Mouse (Mus musculus): ENCODE data around the gene Nfib. TPM values are rescaled to one million over a fixed set of nuclear protein-coding genes. Genes with fewer than 3 reads are reported as not detected.

Nfib gene
- total and polyA plus RNA-seq, 3 experiments = 32.1 to 121 (median 118) TPM

DNA sequence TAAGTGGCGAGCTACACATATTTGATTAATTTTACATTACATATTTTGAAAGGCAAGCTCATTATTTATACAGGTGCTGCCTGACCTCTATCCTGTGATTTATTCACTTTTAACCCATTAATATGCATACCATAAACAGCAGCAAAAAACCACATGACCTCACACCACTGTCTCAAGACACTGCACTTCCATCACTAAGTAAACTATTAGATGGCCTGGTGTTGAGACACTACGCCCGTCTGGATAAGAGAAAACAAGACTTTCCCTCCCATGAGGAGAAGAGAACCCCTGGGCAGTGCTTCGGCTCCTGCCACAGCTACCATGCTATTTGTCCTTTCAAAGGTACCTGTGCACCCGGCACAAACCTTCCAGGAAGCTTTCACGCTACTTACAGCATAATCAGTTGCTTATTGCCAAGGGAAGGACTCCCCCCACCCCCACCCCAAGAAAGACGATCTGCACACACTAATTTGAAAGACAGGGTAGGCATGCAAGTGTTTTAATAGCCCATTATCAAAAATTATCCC lies 242.3 kb downstream of the Nfib start:
- no peaks in the 10 kb centered on the region for H3K27me3 ChIP-seq (ENCODE audit: control insufficient read depth, insufficient read depth, low read length)
- no peak overlapping the region for H3K4me3 ChIP-seq
- H3K27ac ChIP-seq = no peak overlapping the region
- no peak overlapping the region for H3K9ac ChIP-seq (ENCODE audit: low read depth, low read length)
- peaks cover 32% of the 10 kb centered on the region for H3K36me3 ChIP-seq (ENCODE audit: control insufficient read depth, insufficient read depth, low read length)
- H3K79me2 ChIP-seq (replicated peaks; ENCODE audit: control insufficient read depth, insufficient read depth, low read length) = peaks cover 7% of the 10 kb centered on the region
- peaks cover 29% of the 10 kb centered on the region for H3K4me1 ChIP-seq (ENCODE audit: control insufficient read depth, insufficient read depth, low read length)
- no peak for DNase-seq
- WGBS = 48% methylated on average over 7 of the region's 7 CpGs
- TF ChIP-seq POLR2A (IDR thresholded peaks at IDR 0.05; ENCODE audit: insufficient read depth, low read depth, low read length) (no peak), EP300 (IDR thresholded peaks at IDR 0.05; ENCODE audit: insufficient read depth, low read depth, low read length) (no peak), CTCF (IDR thresholded peaks at IDR 0.05) (no peak)
- intact Hi-C loops (cut with DNase I) = no loop called here

DNA sequence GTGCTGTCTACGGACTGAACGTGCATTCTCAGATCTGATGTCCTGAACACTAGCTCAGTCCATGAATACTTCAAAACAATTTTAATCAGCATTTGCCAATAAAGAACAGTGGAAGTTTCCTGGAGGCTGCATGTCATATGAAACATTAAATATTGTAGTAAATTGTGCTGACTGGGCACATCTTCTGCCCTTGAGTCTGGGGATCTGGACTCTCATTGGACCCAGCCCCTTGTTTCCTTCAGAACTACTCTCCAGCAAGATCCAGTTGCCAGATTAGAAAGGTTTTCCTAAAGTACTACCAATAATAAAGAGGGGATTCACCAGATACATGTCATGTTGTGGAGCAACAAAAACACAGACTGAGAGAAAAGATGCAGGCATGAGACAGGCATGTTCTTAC lies 243.9 kb downstream of the Nfib start:
- WGBS = 59% methylated on average over 2 of the region's 2 CpGs
- H3K9ac ChIP-seq (ENCODE audit: low read depth, low read length) = no peak overlapping the region
- peaks cover 30% of the 10 kb centered on the region for H3K36me3 ChIP-seq (ENCODE audit: control insufficient read depth, insufficient read depth, low read length)
- H3K27ac ChIP-seq = no peak overlapping the region
- TF ChIP-seq EP300 (IDR thresholded peaks at IDR 0.05; ENCODE audit: insufficient read depth, low read depth, low read length) (no peak), POLR2A (IDR thresholded peaks at IDR 0.05; ENCODE audit: insufficient read depth, low read depth, low read length) (no peak), CTCF (IDR thresholded peaks at IDR 0.05) (no peak)
- no peak for DNase-seq
- H3K27me3 ChIP-seq (ENCODE audit: control insufficient read depth, insufficient read depth, low read length) = no peaks in the 10 kb centered on the region
- H3K4me3 ChIP-seq = no peak overlapping the region
- peaks cover 10% of the 10 kb centered on the region for H3K79me2 ChIP-seq (replicated peaks; ENCODE audit: control insufficient read depth, insufficient read depth, low read length)
- intact Hi-C loops (cut with DNase I) = no loop called here
- H3K4me1 ChIP-seq (ENCODE audit: control insufficient read depth, insufficient read depth, low read length) = peaks cover 29% of the 10 kb centered on the region

DNA sequence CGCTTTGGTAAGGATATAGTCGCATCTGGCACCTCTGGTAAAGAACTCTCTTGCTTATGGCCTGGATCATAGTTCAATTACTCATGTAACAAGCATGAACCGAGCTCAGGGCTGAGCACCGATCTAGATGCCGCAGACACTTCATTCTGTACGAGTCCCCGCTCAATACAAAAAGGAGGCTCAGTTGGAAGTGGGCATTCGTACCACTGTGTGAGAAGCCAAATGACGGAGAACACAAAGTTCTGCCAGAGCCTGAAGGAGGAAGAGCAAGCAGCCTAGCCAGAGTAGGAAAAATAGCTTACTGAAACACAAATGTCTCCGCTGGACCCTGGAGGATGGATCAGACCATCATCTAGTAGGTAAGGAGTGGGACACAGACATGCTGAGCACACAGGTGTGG lies 246.7 kb downstream of the Nfib start:
- Histone ChIP-seq H3K36me3 (ENCODE audit: control insufficient read depth, insufficient read depth, low read length) (peaks cover 25% of the 10 kb centered on the region), H3K4me3 (no peak overlapping the region), H3K79me2 (replicated peaks; ENCODE audit: control insufficient read depth, insufficient read depth, low read length) (peaks cover 11% of the 10 kb centered on the region), H3K4me1 (ENCODE audit: control insufficient read depth, insufficient read depth, low read length) (peaks cover 24% of the 10 kb centered on the region), H3K27me3 (ENCODE audit: control insufficient read depth, insufficient read depth, low read length) (no peaks in the 10 kb centered on the region), H3K9ac (ENCODE audit: low read depth, low read length) (no peak overlapping the region), H3K27ac (no peak overlapping the region)
- intact Hi-C loops (cut with DNase I) = no loop called here
- WGBS = 79% methylated on average over 10 of the region's 10 CpGs
- no peak for DNase-seq
- no peak for TF ChIP-seq CTCF (IDR thresholded peaks at IDR 0.05)
- no peak for TF ChIP-seq POLR2A (IDR thresholded peaks at IDR 0.05; ENCODE audit: insufficient read depth, low read depth, low read length)
- TF ChIP-seq EP300 (IDR thresholded peaks at IDR 0.05; ENCODE audit: insufficient read depth, low read depth, low read length) = no peak

DNA sequence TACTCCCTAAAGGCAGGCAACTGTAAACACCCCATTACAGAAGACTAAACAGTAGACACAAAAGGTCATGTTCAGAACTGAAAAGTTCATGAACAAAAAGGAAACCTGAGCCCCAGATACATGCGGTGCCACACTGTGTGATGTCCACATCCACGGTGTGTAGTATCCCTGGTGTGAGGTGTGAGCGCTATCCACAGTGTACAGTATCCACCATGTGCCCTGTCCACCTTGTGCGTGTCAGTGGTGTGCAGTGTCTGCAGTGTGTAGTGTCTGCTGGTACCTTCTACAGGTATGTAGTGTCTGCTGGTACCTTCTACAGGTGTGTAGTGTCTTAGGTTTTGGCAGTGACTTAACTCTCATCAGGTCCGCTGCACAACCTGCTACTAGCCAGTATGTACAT lies 248.6 kb downstream of the Nfib start:
- Histone ChIP-seq H3K4me1 (ENCODE audit: control insufficient read depth, insufficient read depth, low read length) (peaks cover 30% of the 10 kb centered on the region), H3K4me3 (no peak overlapping the region), H3K9ac (ENCODE audit: low read depth, low read length) (no peak overlapping the region), H3K27me3 (ENCODE audit: control insufficient read depth, insufficient read depth, low read length) (no peaks in the 10 kb centered on the region), H3K27ac (no peak overlapping the region; the same call in 1 of the 2 replicates), H3K36me3 (ENCODE audit: control insufficient read depth, insufficient read depth, low read length) (peaks cover 35% of the 10 kb centered on the region), H3K79me2 (replicated peaks; ENCODE audit: control insufficient read depth, insufficient read depth, low read length) (peaks cover 13% of the 10 kb centered on the region)
- 85% methylated on average over 5 of the region's 5 CpGs for WGBS
- intact Hi-C loops (cut with DNase I) = no loop called here
- no peak for TF ChIP-seq POLR2A (IDR thresholded peaks at IDR 0.05; ENCODE audit: insufficient read depth, low read depth, low read length)
- no peak for TF ChIP-seq CTCF (IDR thresholded peaks at IDR 0.05)
- DNase-seq = no peak

DNA sequence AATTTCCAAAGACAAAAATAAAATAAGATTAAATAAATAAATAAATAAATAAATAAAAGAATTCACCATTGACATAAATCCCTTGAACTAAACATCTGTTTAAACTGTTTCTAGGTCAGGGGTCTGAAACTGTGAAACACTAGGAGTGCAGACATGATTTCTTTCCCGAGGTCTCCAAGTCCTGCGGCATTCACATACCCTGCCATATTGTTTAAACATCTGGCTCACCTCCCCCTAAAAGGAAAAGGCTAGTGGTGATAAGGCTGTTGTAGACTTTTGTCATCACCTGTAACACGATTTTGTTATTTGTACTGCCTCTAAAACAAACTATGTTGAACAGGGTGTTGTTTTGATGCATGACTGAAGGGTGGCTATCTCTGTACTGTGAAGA lies 249.2 kb downstream of the Nfib start:
- Histone ChIP-seq H3K9ac (ENCODE audit: low read depth, low read length) (no peak overlapping the region), H3K4me1 (ENCODE audit: control insufficient read depth, insufficient read depth, low read length) (peaks cover 30% of the 10 kb centered on the region), H3K79me2 (replicated peaks; ENCODE audit: control insufficient read depth, insufficient read depth, low read length) (peaks cover 13% of the 10 kb centered on the region), H3K4me3 (no peak overlapping the region), H3K27ac (no peak overlapping the region), H3K27me3 (ENCODE audit: control insufficient read depth, insufficient read depth, low read length) (no peaks in the 10 kb centered on the region), H3K36me3 (ENCODE audit: control insufficient read depth, insufficient read depth, low read length) (peaks cover 35% of the 10 kb centered on the region)
- DNase-seq = no peak
- 29% methylated on average over 3 of the region's 3 CpGs for WGBS
- intact Hi-C loops (cut with DNase I) = no loop called here
- TF ChIP-seq CTCF (IDR thresholded peaks at IDR 0.05) (no peak), POLR2A (IDR thresholded peaks at IDR 0.05; ENCODE audit: insufficient read depth, low read depth, low read length) (no peak), EP300 (IDR thresholded peaks at IDR 0.05; ENCODE audit: insufficient read depth, low read depth, low read length) (no peak)

DNA sequence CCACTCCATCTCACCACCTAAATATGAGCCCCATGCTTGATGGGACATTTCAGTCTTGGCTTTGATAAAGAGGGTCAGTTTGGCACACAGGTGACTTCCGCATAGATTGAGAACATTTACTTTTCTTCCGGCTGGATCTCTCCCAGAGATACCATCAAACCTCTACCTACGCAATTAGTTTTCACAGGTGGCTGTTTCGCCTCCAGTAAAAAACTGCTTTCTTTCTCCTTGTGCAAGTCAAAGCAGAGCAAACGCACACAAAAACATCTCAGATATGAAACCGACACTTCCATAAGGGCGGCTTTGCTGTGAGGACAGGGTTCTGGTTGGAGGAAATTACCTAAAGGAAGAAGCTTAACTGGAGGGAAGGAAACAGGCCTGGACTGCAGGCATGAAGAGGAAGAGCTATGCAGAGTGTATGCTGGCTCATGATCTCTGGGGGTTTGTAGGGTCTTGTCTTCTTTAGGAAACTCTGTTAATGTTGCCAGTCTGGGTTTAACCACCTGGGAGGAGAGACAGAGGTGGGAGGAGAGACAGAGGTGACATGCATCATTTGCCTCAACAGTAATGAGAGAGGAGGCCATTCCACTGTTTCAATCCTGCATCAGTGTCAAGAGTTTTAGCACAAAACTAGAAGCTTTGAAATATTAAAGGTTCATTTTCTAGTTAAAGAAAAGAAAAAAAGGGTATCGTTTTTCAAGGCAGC lies 249.8 kb downstream of the Nfib start:
- no peak overlapping the region for H3K9ac ChIP-seq (ENCODE audit: low read depth, low read length)
- peaks cover 11% of the 10 kb centered on the region for H3K79me2 ChIP-seq (replicated peaks; ENCODE audit: control insufficient read depth, insufficient read depth, low read length)
- H3K27me3 ChIP-seq (ENCODE audit: control insufficient read depth, insufficient read depth, low read length) = no peaks in the 10 kb centered on the region
- peaks cover 35% of the 10 kb centered on the region for H3K36me3 ChIP-seq (ENCODE audit: control insufficient read depth, insufficient read depth, low read length)
- DNase-seq = no peak
- no peak for TF ChIP-seq EP300 (IDR thresholded peaks at IDR 0.05; ENCODE audit: insufficient read depth, low read depth, low read length)
- TF ChIP-seq CTCF (IDR thresholded peaks at IDR 0.05) = no peak
- TF ChIP-seq POLR2A (IDR thresholded peaks at IDR 0.05; ENCODE audit: insufficient read depth, low read depth, low read length) = no peak
- intact Hi-C loops (cut with DNase I) = no loop called here
- no peak overlapping the region for H3K4me3 ChIP-seq
- WGBS = 75% methylated on average over 8 of the region's 8 CpGs
- peaks cover 30% of the 10 kb centered on the region for H3K4me1 ChIP-seq (ENCODE audit: control insufficient read depth, insufficient read depth, low read length)
- H3K27ac ChIP-seq = no peak overlapping the region

Measured in heart, adult 2 months (tissue).